Mouse (Mus musculus) embryonic facial prominence, embryonic 11.5 days (tissue): Measurements from ENCODE around the gene Per1. TPM values are rescaled to one million over a fixed set of nuclear protein-coding genes. Genes with fewer than 3 reads are reported as not detected.

Experiments used
- ATAC-seq: fragments of 200-750 bp; cut with Nextera tagmentation; replicated peaks from 2 replicates; pipeline ENCODE4 v1.8.0; 2017; ENCODE audit warnings: low read depth; ENCODE audit not compliant: insufficient number of reproducible peaks, low FRiP score, low TSS enrichment
- DNase-seq: peaks from one replicate; pipeline ENCODE4 v3.0.0-alpha.2; 2015; ENCODE audit warnings: low spot score
- H3K27ac ChIP-seq: fragments of 300-500 bp; sonication (generic); replicated peaks from 2 replicates; pipeline ENCODE4 v1.5.1; 2014; ENCODE audit warnings: mild to moderate bottlenecking, low read depth, low read length, control low read depth
- H3K27me3 ChIP-seq: fragments of 300-500 bp; sonication (generic); 2 replicates; pipeline ENCODE4 v1.6.1; 2014; ENCODE audit warnings: mild to moderate bottlenecking, low read length, moderate library complexity, mixed read lengths; ENCODE audit not compliant: control insufficient read depth, insufficient read depth
- H3K36me3 ChIP-seq: fragments of 300-500 bp; sonication (generic); replicated peaks from 2 replicates; pipeline ENCODE4 v1.6.1; 2014; ENCODE audit warnings: low read depth, mild to moderate bottlenecking, low read length, moderate library complexity, mixed read lengths; ENCODE audit not compliant: control insufficient read depth, insufficient read depth
- H3K4me1 ChIP-seq: fragments of 300-500 bp; sonication (generic); 2 replicates; pipeline ENCODE4 v1.6.1; 2014; ENCODE audit warnings: low read length, mixed read lengths; ENCODE audit not compliant: control insufficient read depth, insufficient read depth
- H3K4me2 ChIP-seq: fragments of 300-500 bp; sonication (generic); 2 replicates; pipeline ENCODE4 v1.6.1; 2014; ENCODE audit warnings: low read depth, mild to moderate bottlenecking, control low read depth, low read length, moderate library complexity
- H3K4me3 ChIP-seq: fragments of 300-500 bp; sonication (generic); 2 replicates; pipeline ENCODE4 v1.5.1; 2014; ENCODE audit warnings: low read depth, low read length, control low read depth
- H3K9ac ChIP-seq: fragments of 300-500 bp; sonication (generic); replicated peaks from 2 replicates; pipeline ENCODE4 v1.6.1; 2014; ENCODE audit warnings: mild to moderate bottlenecking, control low read depth, low read length
- H3K9me3 ChIP-seq: fragments of 300-500 bp; sonication (generic); replicated peaks from 2 replicates; pipeline ENCODE4 v1.6.1; 2016; ENCODE audit warnings: mild to moderate bottlenecking, low read length, inconsistent platforms, mixed read lengths; ENCODE audit not compliant: control insufficient read depth
- WGBS: fragments of 180-500 bp; shearing (Covaris S2); extraction: QIAGEN DNeasy Blood & Tissue Kit; methylation state at CpG from one replicate; pipeline ENCODE4 v1.1.7; 2014; 5-methylcytosine and 5-hydroxymethylcytosine counted together
- polyA plus RNA-seq: library from polyadenylated mRNA; unstranded; fragments of >200 nt; fragmentation: Nextera tagmentation; extraction: Ambion mirVana; gene quantifications from 2 replicates; pipeline ENCODE4 v1.2.1, GENCODE M21; 2014

The Per1 gene
- polyA plus RNA-seq, 1 experiment from 2014 or later: 5.5 TPM

GRCm38 (mm10) chr11:69133566-69133922 is 38.5 kb downstream of the Per1 start:
- Histone ChIP-seq H3K36me3 (no peaks in the 10 kb centered on the region), H3K4me1 (no peaks in the 10 kb centered on the region), H3K9me3 (no peaks in the 10 kb centered on the region), H3K27ac (no peak overlapping the region; the same call in 1 of the 2 replicates), H3K9ac (no peak overlapping the region), H3K4me2 (peak overlapping the region; percentile 75; the same call in 1 of the 2 replicates), H3K27me3 (no peaks in the 10 kb centered on the region), H3K4me3 (peak overlapping the region; percentile 44)
- DNase-seq (peak; percentile 59), ATAC-seq (0 out of 2 replicates have a peak, but pooled peaks have one; percentile 27)
- 11% methylated on average over 5 of the region's 5 CpGs for WGBS

- Histone ChIP-seq H3K4me2 (peak overlapping the region; percentile 75), H3K4me1 (no peaks in the 10 kb centered on the region), H3K9ac (peak overlapping the region; percentile 45), H3K27ac (no peak overlapping the region), H3K27me3 (no peaks in the 10 kb centered on the region), H3K36me3 (no peaks in the 10 kb centered on the region), H3K4me3 (peak overlapping the region; percentile 44), H3K9me3 (no peaks in the 10 kb centered on the region)
- peak; percentile 72 for DNase-seq
- WGBS: 1% methylated on average over 34 of the region's 34 CpGs
- peak; percentile 64 for ATAC-seq
Observed at GRCm38 (mm10) chr11:69133923-69134621, 39.1 kb downstream of the Per1 start.

GRCm38 (mm10) chr11:69134622-69134968 is 39.6 kb downstream of the Per1 start:
- 31% methylated on average over 8 of the region's 8 CpGs for WGBS
- ATAC-seq: peak; percentile 40; the same call in 1 of the 2 replicates
- H3K27me3 ChIP-seq: no peaks in the 10 kb centered on the region

DNA sequence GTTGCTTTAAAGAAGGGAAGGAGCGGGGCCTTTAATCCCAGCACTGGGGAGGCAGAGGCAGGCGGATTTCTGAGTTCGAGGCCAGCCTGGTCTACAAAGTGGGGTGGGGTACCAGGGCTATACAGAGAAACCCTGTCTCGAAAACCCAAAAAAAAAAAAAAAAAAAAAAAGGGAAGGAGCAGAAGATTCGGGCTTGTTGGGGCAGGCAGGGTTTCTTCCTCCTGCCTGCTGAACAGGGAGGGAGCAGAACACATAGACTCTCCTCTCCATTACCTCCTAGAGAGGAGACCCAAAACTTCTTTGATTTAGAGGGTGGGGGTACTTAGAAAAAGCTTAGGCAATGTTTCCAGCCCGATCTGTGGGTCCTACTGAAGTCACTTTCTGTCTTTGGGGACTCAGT is 40.3 kb downstream of the Per1 start:
- H3K9ac ChIP-seq: no peak overlapping the region
- no peak overlapping the region for H3K4me3 ChIP-seq
- H3K27ac ChIP-seq: no peak overlapping the region
- no peaks in the 10 kb centered on the region for H3K4me1 ChIP-seq
- ATAC-seq (no peak), DNase-seq (no peak)
- no peaks in the 10 kb centered on the region for H3K27me3 ChIP-seq
- H3K9me3 ChIP-seq: no peaks in the 10 kb centered on the region
- H3K36me3 ChIP-seq: no peaks in the 10 kb centered on the region
- no peak overlapping the region for H3K4me2 ChIP-seq
- 89% methylated on average over 5 of the region's 6 CpGs for WGBS

More at GRCm38 (mm10) chr11:69134622-69134968, 39.6 kb downstream of the Per1 start:
- H3K27ac ChIP-seq: no peak overlapping the region
- H3K9ac ChIP-seq: peak overlapping the region; percentile 45
- peak overlapping the region; percentile 44 for H3K4me3 ChIP-seq
- no peaks in the 10 kb centered on the region for H3K9me3 ChIP-seq
- H3K36me3 ChIP-seq: no peaks in the 10 kb centered on the region
- H3K4me2 ChIP-seq: peak overlapping the region; percentile 75
- no peaks in the 10 kb centered on the region for H3K4me1 ChIP-seq
- no peak for DNase-seq

GRCm38 (mm10) chr11:69147546-69147945 is 52.5 kb downstream of the Per1 start:
- Histone ChIP-seq H3K4me2 (no peak overlapping the region), H3K27ac (no peak overlapping the region), H3K27me3 (peaks cover 3% of the 10 kb centered on the region; the same call in 1 of the 2 replicates), H3K9ac (no peak overlapping the region), H3K9me3 (no peaks in the 10 kb centered on the region), H3K36me3 (no peaks in the 10 kb centered on the region), H3K4me3 (no peak overlapping the region), H3K4me1 (peaks cover 3% of the 10 kb centered on the region; the same call in 1 of the 2 replicates)
- 80% methylated on average over 7 of the region's 7 CpGs for WGBS
- DNase-seq (no peak), ATAC-seq (no peak)

GRCm38 (mm10) chr11:69148451-69148960 is 53.5 kb downstream of the Per1 start:
- Histone ChIP-seq H3K4me1 (peaks cover 3% of the 10 kb centered on the region; the same call in 1 of the 2 replicates), H3K9ac (no peak overlapping the region), H3K9me3 (no peaks in the 10 kb centered on the region), H3K36me3 (no peaks in the 10 kb centered on the region), H3K27ac (no peak overlapping the region), H3K4me3 (no peak overlapping the region), H3K27me3 (peaks cover 3% of the 10 kb centered on the region; the same call in 1 of the 2 replicates), H3K4me2 (no peak overlapping the region)
- DNase-seq (no peak), ATAC-seq (no peak)
- WGBS: 87% methylated on average over 5 of the region's 5 CpGs

DNA sequence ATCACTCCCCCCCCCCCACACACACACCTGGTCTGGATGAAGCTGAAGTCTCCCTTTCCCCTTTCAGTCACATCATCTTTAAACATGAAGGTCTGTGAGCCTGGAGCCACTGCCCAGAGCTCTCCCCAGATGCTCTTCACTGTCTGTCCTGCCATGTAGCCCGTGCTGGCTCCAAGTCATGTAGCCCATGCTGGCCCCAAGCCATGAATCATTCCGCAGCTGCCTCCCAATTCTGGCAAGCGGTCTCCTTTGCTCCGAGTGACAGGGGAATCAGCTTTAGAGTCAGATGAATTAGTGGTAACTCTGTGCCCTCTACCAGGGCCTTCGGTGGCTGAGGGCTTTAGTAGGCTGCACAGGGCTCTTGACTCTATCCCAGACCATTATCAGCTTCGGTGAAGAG is 54.7 kb downstream of the Per1 start:
- peaks cover 3% of the 10 kb centered on the region; the same call in 1 of the 2 replicates for H3K27me3 ChIP-seq
- peaks cover 3% of the 10 kb centered on the region; the same call in 1 of the 2 replicates for H3K4me1 ChIP-seq
- ATAC-seq: no peak
- no peak for DNase-seq
- no peaks in the 10 kb centered on the region for H3K36me3 ChIP-seq
- no peak overlapping the region for H3K4me3 ChIP-seq
- H3K9me3 ChIP-seq: no peaks in the 10 kb centered on the region
- H3K27ac ChIP-seq: no peak overlapping the region
- WGBS: 80% methylated on average over 6 of the region's 6 CpGs
- no peak overlapping the region for H3K9ac ChIP-seq
- no peak overlapping the region for H3K4me2 ChIP-seq

- Histone ChIP-seq H3K4me3 (no peak overlapping the region), H3K9ac (no peak overlapping the region; the same call in 1 of the 2 replicates), H3K27ac (no peak overlapping the region), H3K9me3 (no peaks in the 10 kb centered on the region), H3K36me3 (no peaks in the 10 kb centered on the region), H3K4me1 (peaks cover 3% of the 10 kb centered on the region; the same call in 1 of the 2 replicates), H3K4me2 (peak overlapping the region; percentile 36), H3K27me3 (peaks cover 3% of the 10 kb centered on the region; the same call in 1 of the 2 replicates)
- DNase-seq (peak; percentile 84), ATAC-seq (0 out of 2 replicates have a peak, but pooled peaks have one; percentile 29)
- WGBS: 13% methylated on average over 7 of the region's 7 CpGs
Observed at GRCm38 (mm10) chr11:69150444-69150843, 55.4 kb downstream of the Per1 start.
